Mouse (Mus musculus) lung, postnatal 0 days (tissue): ENCODE results near the gene Tusc2.
"Not testable (repeated sequence)": the region's sequence is repeated elsewhere in the genome, so short reads cannot be mapped to it uniquely, and the experiment has no call there.

Experiments used
- CTCF ChIP-seq: IDR thresholded peaks from 2 replicates; pipeline ENCODE4 v1.5.1; 2016; ENCODE audit warnings: antibody characterized with exemption, mild to moderate bottlenecking
- EP300 ChIP-seq: IDR thresholded peaks from 2 replicates; pipeline ENCODE4 v1.6.1; 2016; ENCODE audit warnings: antibody characterized with exemption, mild to moderate bottlenecking, control low read depth

DNA sequence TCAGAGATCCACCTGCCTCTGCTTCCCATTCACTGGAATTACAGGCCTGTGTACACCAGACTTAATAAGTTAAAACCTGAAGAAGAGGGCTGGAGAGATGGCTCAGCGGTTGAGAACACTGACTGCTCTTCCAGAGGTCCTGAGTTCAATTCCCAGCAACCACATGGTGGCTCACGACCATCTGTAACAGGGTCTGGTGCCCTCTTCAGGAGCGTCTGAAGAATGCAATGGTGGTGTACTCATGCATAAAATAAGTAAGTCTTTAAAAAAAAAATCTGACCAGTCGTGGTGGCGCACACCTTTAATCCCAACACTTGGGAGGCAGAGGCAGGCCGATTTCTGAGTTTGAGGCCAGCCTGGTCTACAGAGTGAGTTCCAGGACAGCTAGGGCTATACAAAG, 10.7 kb downstream of the Tusc2 start:
- TF ChIP-seq CTCF = peak; percentile 25; the same call in 1 of the 2 replicates
- TF ChIP-seq EP300 = not testable (repeated sequence)
